Mouse (Mus musculus) heart, embryonic 15.5 days (tissue): ENCODE results near the gene Tmeff1. TPM values are rescaled to one million over a fixed set of nuclear protein-coding genes. Genes with fewer than 3 reads are reported as not detected.
A peak's percentile ranks its signal among the peaks of the same experiment; 100 is the strongest.

Experiments used
- ATAC-seq: fragments of 200-750 bp; cut with Nextera tagmentation; replicated peaks from 2 replicates; pipeline ENCODE4 v1.8.0; 2017; ENCODE audit warnings: low read depth, moderate TSS enrichment; ENCODE audit not compliant: insufficient number of reproducible peaks, insufficient read depth, low FRiP score
- H3K27ac ChIP-seq: fragments of 300-500 bp; sonication (generic); 2 replicates; pipeline ENCODE4 v1.5.1; 2015; ENCODE audit warnings: mild to moderate bottlenecking, inconsistent platforms
- H3K27me3 ChIP-seq: fragments of 300-500 bp; sonication (generic); 2 replicates; pipeline ENCODE4 v1.6.1; 2015; ENCODE audit warnings: inconsistent platforms
- H3K36me3 ChIP-seq: fragments of 300-500 bp; sonication (generic); 2 replicates; pipeline ENCODE4 v1.6.1; 2015; ENCODE audit warnings: mild to moderate bottlenecking, inconsistent platforms
- H3K4me1 ChIP-seq: fragments of 300-500 bp; sonication (generic); replicated peaks from 2 replicates; pipeline ENCODE4 v1.6.1; 2015; ENCODE audit warnings: inconsistent platforms
- H3K4me2 ChIP-seq: fragments of 300-500 bp; sonication (generic); 2 replicates; pipeline ENCODE4 v1.6.1; 2015; ENCODE audit warnings: inconsistent platforms, mild to moderate bottlenecking, moderate library complexity
- H3K4me3 ChIP-seq: fragments of 300-500 bp; sonication (generic); 2 replicates; pipeline ENCODE4 v1.5.1; 2015; ENCODE audit warnings: mild to moderate bottlenecking, inconsistent platforms
- H3K9ac ChIP-seq: fragments of 300-500 bp; sonication (generic); 2 replicates; pipeline ENCODE4 v1.6.1; 2015; ENCODE audit warnings: mild to moderate bottlenecking, inconsistent platforms
- H3K9me3 ChIP-seq: fragments of 300-500 bp; sonication (generic); replicated peaks from 2 replicates; pipeline ENCODE4 v1.6.1; 2016; ENCODE audit warnings: inconsistent platforms
- WGBS: fragments of 180-500 bp; shearing (Covaris S2); methylation state at CpG from one replicate; pipeline ENCODE4 v1.1.7; 2015; ENCODE audit warnings: mixed read lengths; 5-methylcytosine and 5-hydroxymethylcytosine counted together
- polyA plus RNA-seq: library from polyadenylated mRNA; unstranded; fragments of >200 nt; fragmentation: Nextera tagmentation; extraction: Ambion mirVana; gene quantifications from 2 replicates; pipeline ENCODE4 v1.2.1, GENCODE M21; 2015

Tmeff1 gene
- polyA plus RNA-seq, 1 experiment from 2014 or later = 24.2 TPM

DNA sequence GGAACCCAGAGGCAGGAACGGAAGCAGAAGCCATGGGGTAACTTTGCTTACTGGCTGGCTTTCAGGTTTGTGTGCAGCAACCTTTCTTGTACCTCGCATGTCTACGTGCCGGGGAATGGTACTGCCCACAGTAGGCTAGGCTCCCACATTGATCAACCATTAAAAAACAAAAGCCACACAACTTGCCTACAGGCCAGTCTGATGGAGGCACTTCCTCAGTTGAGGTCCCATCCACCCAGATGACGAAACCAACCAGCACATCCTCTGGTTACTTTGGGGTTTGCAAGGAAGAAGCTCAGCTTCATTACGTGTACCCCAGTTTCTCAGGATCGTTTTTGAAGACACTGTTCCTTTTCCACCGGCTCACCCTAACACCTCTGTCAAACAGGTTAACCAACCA is 71.6 kb downstream of the Tmeff1 start:
- ATAC-seq = no peak
- H3K4me1 ChIP-seq = no peaks in the 10 kb centered on the region
- no peak overlapping the region for H3K4me3 ChIP-seq
- no peaks in the 10 kb centered on the region for H3K27me3 ChIP-seq
- H3K27ac ChIP-seq = no peak overlapping the region
- no peak overlapping the region for H3K4me2 ChIP-seq
- WGBS = 93% methylated on average over 8 of the region's 8 CpGs
- peaks cover 8% of the 10 kb centered on the region; the same call in 1 of the 2 replicates for H3K36me3 ChIP-seq
- H3K9ac ChIP-seq = no peak overlapping the region
- H3K9me3 ChIP-seq = no peaks in the 10 kb centered on the region

DNA sequence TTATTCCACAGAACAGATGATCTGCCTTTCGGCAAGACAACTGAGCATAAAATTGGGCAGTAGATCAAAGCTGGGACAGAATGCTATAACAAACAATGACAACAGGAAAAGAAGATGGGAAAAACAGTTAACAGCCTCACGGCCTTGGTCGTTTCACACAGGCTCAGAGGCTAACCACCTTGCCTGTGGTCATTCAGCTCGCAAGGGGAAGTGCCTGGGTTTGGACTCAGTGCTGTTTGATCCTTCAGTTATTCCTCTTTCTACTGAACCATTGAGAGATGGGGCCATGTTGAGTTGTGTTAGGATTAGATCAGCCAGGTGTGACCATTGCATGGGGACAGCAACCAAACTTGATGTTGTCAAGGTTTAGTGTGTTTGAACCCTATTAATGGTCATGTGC is 75.2 kb downstream of the Tmeff1 start:
- Histone ChIP-seq H3K4me1 (no peaks in the 10 kb centered on the region), H3K4me2 (no peak overlapping the region), H3K9ac (no peak overlapping the region), H3K27ac (no peak overlapping the region), H3K4me3 (no peak overlapping the region), H3K27me3 (no peaks in the 10 kb centered on the region), H3K36me3 (no peaks in the 10 kb centered on the region; the same call in 1 of the 2 replicates), H3K9me3 (no peaks in the 10 kb centered on the region)
- ATAC-seq = no peak
- WGBS = 87% methylated on average over 4 of the region's 4 CpGs

DNA sequence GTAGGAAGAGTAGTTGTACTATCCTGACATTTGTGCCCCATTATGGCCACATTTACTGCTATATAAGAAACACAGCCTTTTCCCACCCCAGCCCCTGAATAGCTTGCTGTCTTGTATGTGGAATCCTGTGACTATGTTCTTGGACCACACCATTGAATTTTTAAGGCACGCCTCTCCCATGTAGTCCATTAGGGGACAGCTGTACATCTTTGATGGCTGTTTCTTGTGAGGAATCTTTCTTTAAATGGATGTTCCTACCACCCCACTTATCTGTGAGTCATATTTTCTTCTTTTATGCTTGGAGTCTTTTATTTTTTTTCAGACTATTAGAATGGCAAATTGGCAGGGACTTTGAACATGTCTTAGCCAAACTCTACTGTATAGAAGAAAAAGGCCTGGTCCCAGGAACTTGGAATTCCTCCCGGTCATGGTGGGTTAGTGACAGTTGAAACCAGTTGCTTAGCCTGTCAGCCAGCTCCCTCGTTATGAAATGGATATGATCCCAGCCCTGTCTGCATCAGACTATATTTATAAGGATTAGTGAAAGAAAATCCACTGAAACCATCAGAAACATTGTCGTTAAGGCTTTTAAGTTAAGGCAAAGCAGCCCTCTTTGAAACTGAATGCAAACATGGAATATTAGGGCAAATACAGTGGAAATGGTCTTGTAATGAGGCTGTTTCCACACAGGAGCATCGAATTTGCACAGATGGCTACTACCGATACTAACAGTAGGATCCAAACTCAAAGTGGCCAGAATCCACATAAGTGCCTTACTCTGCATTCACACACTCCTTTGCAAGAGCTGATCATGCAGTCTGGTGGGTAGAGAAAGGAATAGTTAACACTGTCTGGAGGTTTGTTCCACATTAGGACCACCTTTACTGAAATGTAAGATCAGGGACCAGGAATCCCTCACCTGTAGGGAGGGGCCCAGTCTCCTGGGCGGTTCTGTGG is 75.9 kb downstream of the Tmeff1 start:
- Histone ChIP-seq H3K9ac (no peak overlapping the region), H3K4me1 (peaks cover 2% of the 10 kb centered on the region; the same call in 1 of the 2 replicates), H3K4me2 (no peak overlapping the region), H3K27ac (no peak overlapping the region), H3K36me3 (no peaks in the 10 kb centered on the region; the same call in 1 of the 2 replicates), H3K27me3 (no peaks in the 10 kb centered on the region), H3K4me3 (no peak overlapping the region), H3K9me3 (no peaks in the 10 kb centered on the region)
- 89% methylated on average over 7 of the region's 7 CpGs for WGBS
- no peak for ATAC-seq

DNA sequence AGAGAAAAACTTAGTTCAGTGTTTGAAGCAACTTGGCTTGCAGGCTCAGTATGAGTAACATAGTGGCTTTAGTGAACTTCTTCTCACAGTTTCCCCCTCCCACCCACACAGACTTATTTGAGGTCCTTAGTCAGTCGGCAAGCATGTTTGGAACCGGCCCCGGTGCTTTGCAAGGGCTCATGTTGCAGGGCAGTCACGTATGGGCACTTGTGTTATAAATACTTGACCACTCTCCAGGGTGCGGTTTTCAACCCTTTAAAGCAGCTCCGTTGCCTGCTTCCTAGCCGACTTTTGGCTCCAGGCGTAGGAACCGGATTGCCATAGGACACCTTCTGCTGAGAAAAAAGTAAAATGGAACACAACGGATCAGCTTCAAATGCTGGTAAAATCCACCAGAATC is 78.3 kb downstream of the Tmeff1 start, which contains the start of gene Cavin4:
Gene Cavin4 (plus strand): TSS at position 244 of the 400 bp plus-strand sequence.
- Histone ChIP-seq H3K36me3 (no peaks in the 10 kb centered on the region; the same call in 1 of the 2 replicates), H3K4me3 (peak within 1 kb of the TSS; percentile 29), H3K27ac (peak within 1 kb of the TSS; percentile 80), H3K27me3 (no peaks in the 10 kb centered on the region), H3K4me1 (peaks cover 7% of the 10 kb centered on the region; the same call in 1 of the 2 replicates), H3K9me3 (no peaks in the 10 kb centered on the region), H3K4me2 (peak within 1 kb of the TSS; percentile 43), H3K9ac (no peak within 1 kb of the TSS)
- WGBS = 58% methylated on average over 10 of the region's 10 CpGs
- ATAC-seq = peak; percentile 80; the same call in 1 of the 2 replicates

DNA sequence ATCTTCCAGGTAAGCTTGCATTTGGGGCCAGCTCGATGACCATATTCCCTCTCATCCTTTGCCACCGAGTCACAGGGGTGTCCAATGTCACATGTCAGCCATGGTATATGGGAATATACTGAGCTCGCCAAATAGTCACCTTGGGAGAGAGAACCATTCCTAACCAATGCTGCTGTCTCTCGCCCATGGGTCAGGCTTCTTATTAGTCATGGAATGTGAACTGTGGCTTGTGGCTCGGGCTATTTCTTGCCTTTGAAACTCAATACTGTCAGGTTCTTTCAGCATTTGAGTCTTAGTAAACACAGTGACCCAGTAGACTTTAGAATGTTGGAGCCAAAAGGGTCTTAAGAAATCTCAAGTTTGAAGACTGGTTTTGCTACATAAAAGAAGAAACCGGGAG is 79.0 kb downstream of the Tmeff1 start:
- WGBS = 87% methylated on average over 6 of the region's 6 CpGs
- Histone ChIP-seq H3K9me3 (no peaks in the 10 kb centered on the region), H3K4me2 (peak overlapping the region; percentile 43), H3K4me3 (peak overlapping the region; percentile 29), H3K27me3 (no peaks in the 10 kb centered on the region), H3K9ac (no peak overlapping the region), H3K36me3 (no peaks in the 10 kb centered on the region; the same call in 1 of the 2 replicates), H3K4me1 (peaks cover 11% of the 10 kb centered on the region; the same call in 1 of the 2 replicates), H3K27ac (peak overlapping the region; percentile 80; the same call in 1 of the 2 replicates)
- ATAC-seq = no peak

DNA sequence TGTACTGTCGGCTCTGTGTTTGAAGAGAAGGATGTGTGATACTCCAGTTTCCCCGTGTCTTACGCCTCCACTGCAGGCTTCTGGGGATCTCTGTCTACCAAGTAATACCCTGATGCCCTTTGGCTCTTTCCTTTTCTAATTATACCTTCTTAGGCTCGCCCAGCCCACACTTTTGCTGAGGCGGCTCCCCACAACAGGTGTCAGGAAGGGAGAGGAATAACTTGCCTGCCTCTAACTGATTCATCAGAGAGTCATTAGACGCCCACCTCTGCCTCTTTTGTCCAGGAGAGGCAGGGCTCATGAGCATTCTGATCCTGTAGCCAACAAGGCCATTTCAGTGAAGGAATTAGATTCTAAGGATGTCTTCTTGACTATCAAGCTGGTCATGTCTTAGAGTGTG is 82.3 kb downstream of the Tmeff1 start:
- 82% methylated on average over 6 of the region's 6 CpGs for WGBS
- peaks cover 11% of the 10 kb centered on the region; the same call in 1 of the 2 replicates for H3K4me1 ChIP-seq
- no peak overlapping the region for H3K9ac ChIP-seq
- H3K27me3 ChIP-seq = no peaks in the 10 kb centered on the region
- H3K36me3 ChIP-seq = peaks cover 2% of the 10 kb centered on the region; the same call in 1 of the 2 replicates
- H3K9me3 ChIP-seq = no peaks in the 10 kb centered on the region
- no peak for ATAC-seq
- no peak overlapping the region for H3K27ac ChIP-seq
- no peak overlapping the region for H3K4me2 ChIP-seq
- no peak overlapping the region for H3K4me3 ChIP-seq

DNA sequence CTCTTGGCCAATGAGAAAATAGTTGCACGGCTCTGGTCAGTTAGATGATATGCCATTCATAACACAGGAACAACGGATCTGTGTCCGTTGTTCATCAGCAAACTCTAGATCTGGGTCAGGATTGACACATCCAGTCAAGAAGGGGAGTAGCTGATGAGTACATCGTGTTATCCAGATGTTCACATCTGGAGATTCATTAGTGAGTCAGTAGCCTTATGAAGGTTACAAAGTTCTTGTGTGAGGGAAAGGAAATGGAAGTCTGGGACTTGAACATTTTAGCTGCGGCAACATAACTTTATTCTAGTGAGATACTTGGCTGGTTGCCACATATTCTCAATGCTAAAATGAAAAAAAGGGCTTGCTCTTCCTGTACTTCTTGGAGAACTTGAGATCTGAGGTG is 87.9 kb downstream of the Tmeff1 start:
- H3K4me2 ChIP-seq = no peak overlapping the region
- H3K4me3 ChIP-seq = no peak overlapping the region
- H3K9me3 ChIP-seq = no peaks in the 10 kb centered on the region
- H3K4me1 ChIP-seq = peaks cover 7% of the 10 kb centered on the region; the same call in 1 of the 2 replicates
- no peaks in the 10 kb centered on the region for H3K27me3 ChIP-seq
- no peak overlapping the region for H3K9ac ChIP-seq
- peaks cover 8% of the 10 kb centered on the region for H3K36me3 ChIP-seq
- WGBS = 76% methylated on average over 5 of the region's 5 CpGs
- no peak overlapping the region for H3K27ac ChIP-seq
- no peak for ATAC-seq

DNA sequence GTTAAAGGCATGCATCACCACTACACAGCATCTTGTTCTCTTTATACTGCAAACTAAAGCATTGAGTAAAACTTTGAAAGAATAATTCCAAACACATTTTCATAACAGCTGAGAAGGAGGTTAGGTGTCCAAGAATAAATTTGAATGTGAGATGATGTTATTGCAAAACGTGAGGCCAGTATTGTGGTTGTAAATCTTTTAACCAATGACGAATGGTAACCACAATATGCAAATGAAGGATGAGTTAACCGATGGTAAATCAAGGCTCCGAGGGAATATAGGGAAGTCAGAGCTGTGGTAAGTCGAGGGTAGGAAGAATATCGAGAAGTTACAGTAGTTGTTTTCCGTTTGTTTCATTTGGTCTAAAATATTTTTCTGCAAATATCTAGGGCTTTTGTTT is 89.4 kb downstream of the Tmeff1 start:
- no peaks in the 10 kb centered on the region for H3K9me3 ChIP-seq
- no peak overlapping the region for H3K4me3 ChIP-seq
- H3K9ac ChIP-seq = no peak overlapping the region
- H3K27ac ChIP-seq = no peak overlapping the region
- H3K4me1 ChIP-seq = no peaks in the 10 kb centered on the region
- 86% methylated on average over 7 of the region's 7 CpGs for WGBS
- peaks cover 8% of the 10 kb centered on the region for H3K36me3 ChIP-seq
- H3K4me2 ChIP-seq = no peak overlapping the region
- H3K27me3 ChIP-seq = no peaks in the 10 kb centered on the region
- no peak for ATAC-seq

DNA sequence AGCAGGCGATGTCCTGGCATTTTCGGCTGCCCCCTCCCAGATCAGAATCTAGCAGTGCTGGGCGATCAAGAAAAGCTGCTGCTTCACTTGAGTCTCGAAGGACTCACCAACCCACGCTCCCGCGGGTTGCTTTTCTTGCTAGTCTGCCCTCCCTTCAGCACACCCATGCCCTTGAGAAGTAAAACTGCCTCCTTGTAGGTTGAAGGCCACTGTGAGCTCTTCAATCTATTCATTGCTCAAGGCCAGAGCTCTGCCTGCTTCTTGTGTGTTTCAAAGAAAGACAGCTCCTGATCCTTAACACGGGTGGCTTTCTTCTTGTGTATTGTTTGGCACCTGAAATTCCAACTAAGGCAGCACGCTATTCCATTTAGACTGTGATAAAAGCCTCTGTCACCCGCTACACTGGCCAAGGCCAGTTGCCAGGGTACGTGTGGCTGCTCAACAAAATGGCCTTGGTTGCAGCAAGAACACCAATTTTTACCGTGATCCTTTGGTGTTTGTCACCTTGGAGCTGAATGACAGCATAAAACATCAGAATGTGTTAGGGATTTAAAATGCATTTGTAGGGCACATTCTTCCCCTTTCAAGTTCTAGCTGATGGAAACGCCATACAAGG is 91.7 kb downstream of the Tmeff1 start:
- H3K4me1 ChIP-seq = peaks cover 8% of the 10 kb centered on the region; the same call in 1 of the 2 replicates
- H3K4me3 ChIP-seq = no peak overlapping the region
- no peak for ATAC-seq
- peaks cover 8% of the 10 kb centered on the region for H3K36me3 ChIP-seq
- WGBS = 90% methylated on average over 13 of the region's 13 CpGs
- H3K9ac ChIP-seq = no peak overlapping the region
- no peaks in the 10 kb centered on the region for H3K9me3 ChIP-seq
- no peaks in the 10 kb centered on the region for H3K27me3 ChIP-seq
- H3K27ac ChIP-seq = no peak overlapping the region
- H3K4me2 ChIP-seq = no peak overlapping the region

DNA sequence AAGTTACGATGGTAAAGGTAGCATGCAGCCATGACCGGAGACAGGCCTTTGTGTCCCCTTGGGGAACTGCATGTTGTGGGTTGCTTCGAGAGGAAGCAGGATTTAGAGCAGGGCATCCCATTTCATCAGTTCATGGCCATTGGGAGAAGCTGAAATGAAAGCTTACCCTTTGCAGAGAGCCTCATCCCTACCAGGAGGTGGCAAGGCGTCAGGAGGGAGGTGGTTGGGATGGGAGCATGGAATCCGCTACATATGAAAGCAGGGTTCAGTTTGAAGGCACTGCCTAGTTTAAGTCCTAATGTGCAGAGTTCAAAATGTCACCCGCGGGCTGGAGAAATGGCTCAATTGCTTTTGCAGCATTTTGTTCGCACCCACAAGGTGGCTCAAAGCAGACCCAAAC is 92.3 kb downstream of the Tmeff1 start:
- Histone ChIP-seq H3K27me3 (no peaks in the 10 kb centered on the region), H3K27ac (no peak overlapping the region), H3K4me3 (no peak overlapping the region), H3K4me1 (peaks cover 8% of the 10 kb centered on the region; the same call in 1 of the 2 replicates), H3K9ac (no peak overlapping the region), H3K36me3 (peaks cover 5% of the 10 kb centered on the region), H3K4me2 (no peak overlapping the region), H3K9me3 (no peaks in the 10 kb centered on the region)
- ATAC-seq = no peak
- WGBS = 97% methylated on average over 8 of the region's 8 CpGs

DNA sequence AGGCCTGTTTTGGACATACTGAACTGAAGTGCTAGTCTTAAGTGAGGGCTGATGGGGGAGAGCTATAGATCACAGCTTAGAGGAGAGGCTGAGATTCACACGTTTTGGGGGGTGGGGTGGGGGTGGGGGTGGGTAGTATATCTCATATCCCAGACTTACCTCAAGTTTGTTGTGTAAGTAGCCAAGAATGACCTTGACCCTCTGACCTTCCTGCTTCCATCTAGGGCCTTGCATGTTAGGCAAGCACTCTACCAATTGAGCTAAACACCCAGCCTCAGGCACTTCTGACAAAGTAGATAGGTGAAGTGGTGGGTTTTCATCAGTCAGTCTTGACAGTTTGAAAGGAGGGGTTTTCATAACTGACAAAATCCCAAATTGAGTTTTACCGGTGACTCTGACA is 92.8 kb downstream of the Tmeff1 start:
- Histone ChIP-seq H3K27me3 (no peaks in the 10 kb centered on the region), H3K27ac (no peak overlapping the region), H3K9me3 (no peaks in the 10 kb centered on the region), H3K36me3 (peaks cover under 1% of the 10 kb centered on the region), H3K9ac (no peak overlapping the region), H3K4me1 (peaks cover 8% of the 10 kb centered on the region; the same call in 1 of the 2 replicates), H3K4me3 (no peak overlapping the region), H3K4me2 (no peak overlapping the region)
- 57% methylated on average over 2 of the region's 2 CpGs for WGBS
- ATAC-seq = no peak
